Mouse (Mus musculus): ENCODE results near the gene Mvb12b. TPM values are rescaled to one million over a fixed set of nuclear protein-coding genes. Genes with fewer than 3 reads are reported as not detected.

Mvb12b gene
- 8.9 and 16.5 TPM in 2 replicates for polyA plus RNA-seq (2012; rRNA removed)

DNA sequence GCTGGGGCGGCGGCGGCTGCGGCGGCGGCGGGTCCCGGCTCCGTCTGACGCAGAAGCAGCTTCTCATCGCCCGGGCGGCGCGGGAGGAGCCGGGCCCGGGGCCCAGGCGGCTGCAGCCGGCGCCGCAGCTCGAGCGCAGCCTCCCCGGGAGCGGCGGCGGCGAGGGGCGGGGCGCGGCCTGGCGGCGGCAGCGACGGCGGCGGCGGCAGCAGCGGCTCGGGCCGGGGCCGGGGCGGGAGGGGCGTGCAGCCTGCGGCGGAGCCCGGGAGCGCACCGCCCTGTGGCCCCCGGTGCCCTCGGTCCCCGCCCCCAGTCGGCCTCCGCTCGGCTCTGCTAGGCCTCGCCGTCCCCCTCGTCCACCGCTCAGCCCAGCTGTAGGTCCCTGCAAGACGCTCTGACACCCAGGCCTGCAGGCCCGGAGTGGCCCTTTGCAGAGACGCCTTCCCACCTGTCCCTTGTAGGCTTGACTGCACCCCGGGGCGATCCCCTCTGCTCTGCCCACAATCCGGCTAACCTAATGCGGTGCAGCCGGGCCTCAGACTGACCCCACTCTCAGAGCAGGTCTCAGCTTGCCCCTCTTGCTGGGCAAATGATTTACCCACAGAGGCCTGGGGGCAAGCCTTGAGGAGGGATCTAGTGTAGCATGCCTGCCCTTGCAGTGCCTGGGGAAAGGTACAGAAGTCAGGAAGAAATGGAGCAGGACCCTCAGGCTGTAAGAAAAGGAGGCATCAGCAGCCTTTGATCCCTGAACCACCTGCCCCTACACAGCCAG is at the start of gene Mvb12b:
Mvb12b (minus strand) TSS at position 619 of the 772 bp plus-strand sequence.

Other genes with a start within 250 kb of the Mvb12b start
- gene Lmx1b, start 247.4 kb downstream of the Mvb12b start, polyA plus RNA-seq (2012; rRNA removed), result 0.08 and 0.24 TPM in 2 replicates